Mouse (Mus musculus) lung, adult 2 months (tissue): ENCODE results near the gene Crocc. TPM values are rescaled to one million over a fixed set of nuclear protein-coding genes. Genes with fewer than 3 reads are reported as not detected.

ENCODE experiments used
- DNase-seq: peaks from one replicate; pipeline ENCODE4 v3.0.0; 2022
- H3K4me1 ChIP-seq: fragments of 200-500 bp; 2 replicates; pipeline ENCODE4 v1.6.1; 2011; ENCODE audit warnings: low read length; ENCODE audit not compliant: control insufficient read depth, insufficient read depth
- H3K4me3 ChIP-seq: fragments of 200-500 bp; replicated peaks from 2 replicates; pipeline ENCODE3; 2011; ENCODE audit warnings: low read depth, mild to moderate bottlenecking, control low read depth, low read length; ENCODE audit errors: extremely low read depth
- CTCF ChIP-seq: fragments of 200-500 bp; IDR thresholded peaks from 2 replicates; pipeline ENCODE4 v1.5.1; 2011; ENCODE audit warnings: mild to moderate bottlenecking, low read length, control low read depth; ENCODE audit not compliant: insufficient read depth
- POLR2A ChIP-seq: fragments of 200-500 bp; IDR thresholded peaks from 2 replicates; pipeline ENCODE4 v1.6.1; 2011; ENCODE audit warnings: low read depth, mild to moderate bottlenecking, control low read depth, low read length, borderline replicate concordance; ENCODE audit errors: extremely low read depth
- WGBS: fragments of 180-500 bp; shearing (Covaris S2); methylation state at CpG from one replicate; pipeline ENCODE4 v1.1.7; 2018; 5-methylcytosine and 5-hydroxymethylcytosine counted together
- polyA plus RNA-seq: library from polyadenylated mRNA; depleted of rRNA; stranded (reverse); fragments of >200 nt; gene quantifications from 2 replicates; pipeline ENCODE4 v1.2.3, GENCODE M21; 2012; rRNA removed

The Crocc gene
- polyA plus RNA-seq, 1 experiment = 14.0 TPM

GRCm38 (mm10) chr4:140977886-140978692 is 82.3 kb downstream of the Crocc start:
- no peak overlapping the region for H3K4me3 ChIP-seq
- 62% methylated on average over 14 of the region's 14 CpGs for WGBS
- TF ChIP-seq POLR2A (no peak), CTCF (no peak)
- DNase-seq = no peak
- H3K4me1 ChIP-seq = peaks cover 7% of the 10 kb centered on the region

- peaks cover 7% of the 10 kb centered on the region for H3K4me1 ChIP-seq
- WGBS = 78% methylated on average over 10 of the region's 10 CpGs
- H3K4me3 ChIP-seq = no peak overlapping the region
- TF ChIP-seq POLR2A (no peak), CTCF (no peak)
- no peak for DNase-seq
Measured at GRCm38 (mm10) chr4:140977278-140977677, 83.1 kb downstream of the Crocc start.

DNA sequence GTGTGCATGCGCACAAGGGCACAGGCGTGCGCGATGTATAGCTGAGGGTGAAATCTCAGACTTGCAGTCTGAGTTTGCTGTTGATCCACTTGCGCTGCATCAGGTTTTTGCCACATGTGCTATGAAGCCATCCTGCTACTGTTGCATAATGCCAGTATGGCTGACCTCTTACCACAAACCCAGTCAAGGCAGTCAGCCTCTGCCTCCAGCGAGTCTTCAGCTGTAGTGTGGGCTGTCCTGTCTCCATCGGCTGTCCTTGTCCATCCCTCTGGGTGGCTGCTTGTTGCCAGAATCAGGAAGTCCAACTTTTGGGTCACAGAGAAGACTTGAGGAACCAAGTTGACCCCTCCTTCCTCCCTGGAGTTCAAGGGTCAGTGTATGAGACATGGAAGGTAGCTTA is 85.0 kb downstream of the Crocc start:
- TF ChIP-seq POLR2A (no peak), CTCF (no peak)
- WGBS = 88% methylated on average over 7 of the region's 7 CpGs

DNA sequence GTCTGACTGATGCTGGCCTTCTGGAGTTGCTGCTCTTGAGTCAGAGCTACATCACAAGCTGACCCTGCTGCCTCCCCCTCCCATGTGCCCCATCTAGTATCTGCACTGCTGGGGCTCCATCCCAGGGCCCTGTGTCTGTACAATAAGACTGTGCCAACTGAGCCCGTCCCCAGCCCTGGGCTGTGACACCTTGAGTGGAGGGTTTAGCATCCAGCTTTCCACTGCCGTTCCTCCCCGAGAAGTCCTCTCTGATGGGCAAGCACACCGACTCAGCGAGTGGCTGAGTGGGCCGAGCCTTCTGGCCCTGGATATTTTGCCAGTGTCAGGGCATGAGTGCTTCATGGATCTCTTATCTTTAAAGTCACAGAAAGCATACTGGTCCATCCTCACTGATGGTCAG is 85.9 kb downstream of the Crocc start:
- no peak for TF ChIP-seq CTCF
- TF ChIP-seq POLR2A = no peak
- peaks cover 8% of the 10 kb centered on the region for H3K4me1 ChIP-seq
- no peak for DNase-seq
- WGBS = 96% methylated on average over 6 of the region's 6 CpGs
- H3K4me3 ChIP-seq = no peak overlapping the region

More for the DNA sequence above, 85.0 kb downstream of the Crocc start:
- Histone ChIP-seq H3K4me1 (peaks cover 8% of the 10 kb centered on the region), H3K4me3 (no peak overlapping the region)
- DNase-seq = no peak

DNA sequence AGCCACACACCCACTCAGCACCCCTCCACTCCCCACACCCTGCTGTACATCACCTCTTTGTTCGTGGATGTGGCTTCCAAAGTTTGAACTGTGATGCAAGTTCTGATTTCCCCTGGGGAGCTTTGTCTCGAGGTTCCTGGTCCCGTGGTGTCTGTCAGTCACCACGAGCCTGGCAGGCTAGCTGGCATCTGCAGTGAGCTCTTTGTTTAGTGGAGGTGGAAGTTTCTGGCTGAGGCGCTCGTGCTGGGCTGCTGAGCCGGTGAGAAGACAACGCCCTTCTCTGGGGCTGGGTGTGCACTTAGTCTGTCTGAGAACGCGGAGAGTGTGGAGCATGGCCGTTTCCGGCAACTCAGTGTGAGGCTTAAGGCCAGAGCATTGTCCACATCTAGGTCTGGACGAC is 88.7 kb downstream of the Crocc start:
- no peak for DNase-seq

DNA sequence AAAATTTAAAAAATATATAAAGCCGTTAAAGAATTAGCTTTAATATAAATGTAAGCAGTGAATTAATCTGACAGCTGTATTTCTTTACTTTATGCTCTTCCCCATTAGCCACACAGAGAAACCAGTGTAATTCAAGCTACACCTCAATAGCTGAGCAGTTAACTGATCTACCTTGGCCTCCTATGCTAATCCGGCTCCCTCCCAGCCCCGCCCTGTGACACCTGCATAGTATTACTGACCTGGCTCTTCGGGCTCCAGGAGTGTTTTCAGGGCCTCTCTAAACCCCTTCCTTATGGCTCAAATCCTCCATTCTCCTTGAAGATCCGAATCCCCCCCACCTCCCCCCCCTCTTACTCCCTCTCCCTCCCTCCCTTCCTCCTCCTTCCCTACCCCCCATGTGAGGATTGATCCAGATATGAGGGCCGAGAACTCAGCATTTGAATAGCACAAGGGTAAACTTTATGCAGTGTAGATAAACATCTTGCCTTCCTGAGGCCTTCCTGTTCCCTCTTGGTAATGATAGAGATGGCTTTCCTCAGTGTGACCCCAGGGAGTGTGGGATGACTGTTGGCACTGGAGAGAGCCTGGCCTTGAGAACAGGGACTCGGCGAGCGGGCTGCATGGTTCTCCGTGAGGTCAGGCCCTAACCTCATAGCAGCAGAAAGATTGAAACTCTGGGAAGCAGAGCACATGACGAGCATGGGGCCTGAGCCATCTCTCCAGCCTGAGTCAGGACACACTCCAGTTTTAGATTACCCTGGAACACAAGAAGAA is 92.8 kb downstream of the Crocc start:
- 63% methylated on average over 11 of the region's 11 CpGs for WGBS
- TF ChIP-seq POLR2A (no peak), CTCF (no peak)
- no peak overlapping the region for H3K4me3 ChIP-seq
- peaks cover 5% of the 10 kb centered on the region; the same call in 1 of the 2 replicates for H3K4me1 ChIP-seq
- DNase-seq = no peak

More for the DNA sequence above, 88.7 kb downstream of the Crocc start:
- H3K4me3 ChIP-seq = no peak overlapping the region
- 0 out of 2 replicates have a peak, but pooled peaks cover 2% of the 10 kb centered on the region for H3K4me1 ChIP-seq
- 55% methylated on average over 13 of the region's 13 CpGs for WGBS
- TF ChIP-seq POLR2A = no peak
- no peak for TF ChIP-seq CTCF

Other genes with a start within 250 kb of the Crocc start
- 0.21 and 0.34 TPM in 2 replicates for gene Padi3, start 249.9 kb downstream of the Crocc start, polyA plus RNA-seq
- 0.36 and 1.9 TPM in 2 replicates for gene Padi1, start 214.8 kb downstream of the Crocc start, polyA plus RNA-seq
- gene Padi2, start 154.2 kb downstream of the Crocc start, polyA plus RNA-seq = 3.7 and 4.7 TPM in 2 replicates
- 97.5 and 143 TPM in 2 replicates for gene Sdhb, start 99.3 kb downstream of the Crocc start, polyA plus RNA-seq
- 199 and 258 TPM in 2 replicates for gene Atp13a2, start 73.7 kb downstream of the Crocc start, polyA plus RNA-seq
- 173 and 190 TPM in 2 replicates for gene Mfap2, start 50.1 kb downstream of the Crocc start, polyA plus RNA-seq
- gene Necap2, start 17.8 kb upstream of the Crocc start, polyA plus RNA-seq = 76.7 and 85.5 TPM in 2 replicates
- gene Spata21, start 27.8 kb upstream of the Crocc start, polyA plus RNA-seq = not detected in 2 replicates
- 50.5 and 56.4 TPM in 2 replicates for gene Szrd1, start 79.2 kb upstream of the Crocc start, polyA plus RNA-seq
- 13.8 and 14.2 TPM in 2 replicates for gene Fbxo42, start 87.4 kb upstream of the Crocc start, polyA plus RNA-seq
- gene Rsg1, start 153.4 kb upstream of the Crocc start, polyA plus RNA-seq = 1.9 and 3.7 TPM in 2 replicates
- gene Arhgef19, start 178.9 kb upstream of the Crocc start, polyA plus RNA-seq = 11.5 and 15.3 TPM in 2 replicates
- 54.0 and 68.8 TPM in 2 replicates for gene Epha2, start 240.7 kb upstream of the Crocc start, polyA plus RNA-seq